Mouse (Mus musculus) activated CD4-positive, CD25-positive, alpha-beta regulatory T cell (primary cell): ENCODE results near the gene Cmya5. TPM values are rescaled to one million over a fixed set of nuclear protein-coding genes. Genes with fewer than 3 reads are reported as not detected.

Source experiments
- polyA plus RNA-seq, 2 experiments: library from polyadenylated mRNA; unstranded; fragments of 100-300 nt; shearing (Covaris generic); gene quantifications; one replicate each; pipeline ENCODE4 v1.2.1; 2017

The Cmya5 gene
- under 1 TPM; 0.23 to 0.32 TPM for polyA plus RNA-seq

DNA sequence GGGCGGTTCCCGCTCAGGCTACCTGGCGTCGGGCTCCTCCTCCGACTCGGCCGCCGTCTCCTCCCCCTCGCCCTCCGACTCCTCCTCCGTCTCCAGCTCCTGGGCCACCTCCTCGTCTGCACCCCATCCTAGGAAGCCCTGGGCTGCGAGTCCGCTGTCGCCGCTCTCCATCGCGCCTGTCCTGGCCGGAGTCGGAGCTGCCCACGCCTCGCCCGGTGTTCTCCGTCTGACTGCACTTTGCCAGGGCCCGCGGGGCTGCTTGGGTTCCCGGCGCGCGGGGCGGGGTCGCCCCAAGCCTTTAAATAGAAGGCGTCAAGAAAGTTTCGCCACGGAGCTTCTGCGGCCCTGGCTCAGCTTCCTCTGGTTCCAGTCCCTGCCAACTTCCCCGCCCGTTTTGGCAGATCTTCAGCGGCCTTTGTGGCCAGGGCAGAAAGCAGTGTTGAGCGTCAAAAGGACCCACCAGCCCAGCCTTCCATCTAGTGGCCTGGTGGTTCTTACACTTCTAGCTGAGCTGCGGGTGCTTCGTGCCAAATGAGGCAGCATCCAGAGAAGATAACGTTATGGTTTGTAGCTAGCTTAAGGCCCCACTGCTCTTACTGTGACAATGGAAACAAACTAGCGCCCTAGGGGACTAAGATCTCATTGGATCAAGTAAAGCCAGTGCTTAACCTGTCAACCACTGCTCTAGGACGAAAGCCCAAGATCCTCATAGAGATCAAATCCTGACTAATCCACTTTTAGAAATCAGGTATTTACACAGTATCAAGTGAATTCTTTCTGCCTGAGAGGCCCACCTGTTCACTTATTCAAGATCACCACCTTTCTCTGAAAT is at the start of gene Cmya5:
Cmya5 (minus strand) TSS at position 389 of the 832 bp plus-strand sequence.

DNA sequence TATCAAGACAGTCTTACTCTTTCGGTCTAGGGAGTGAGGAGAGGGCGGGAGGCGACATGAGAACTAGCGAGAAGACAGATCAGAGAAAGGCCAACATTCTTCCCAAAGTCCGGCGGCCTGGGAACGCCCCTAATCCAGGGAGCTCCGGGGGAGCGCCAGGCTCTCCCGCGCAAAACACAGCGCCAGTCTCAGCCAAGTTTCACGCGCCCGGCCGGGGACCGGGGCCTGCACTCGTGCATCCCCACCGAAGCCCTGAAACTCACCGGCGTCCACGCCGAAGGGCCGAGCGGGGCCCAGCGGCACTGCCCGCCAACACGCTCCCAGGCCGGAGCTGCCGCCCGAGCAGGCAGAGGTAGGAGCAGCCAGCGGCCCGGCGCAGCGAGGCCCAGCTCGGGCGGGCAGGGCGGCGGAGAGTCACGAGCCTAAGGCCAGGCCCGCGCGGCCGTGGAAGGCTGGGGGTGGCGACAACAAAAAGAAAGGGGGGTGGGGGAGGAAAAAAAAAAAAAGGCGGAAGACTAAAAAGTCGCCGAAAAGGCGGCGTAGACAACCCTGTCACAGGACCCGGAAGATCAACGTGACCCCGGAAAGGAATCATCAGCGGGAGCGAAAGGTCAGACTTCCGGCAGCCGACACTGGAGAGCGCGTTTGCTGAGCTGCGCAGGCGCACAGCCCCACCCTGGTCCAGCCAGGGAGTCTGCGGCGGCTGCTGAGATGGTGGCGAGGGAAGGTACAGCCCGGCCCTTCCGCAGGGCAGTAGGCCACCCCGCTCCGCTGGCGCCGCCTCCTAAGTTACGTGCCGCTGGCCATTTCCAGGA is 47.5 kb upstream of the Cmya5 start, which contains the start of gene Tent2:
Tent2 (minus strand) TSS at position 555 of the 815 bp plus-strand sequence.

Other genes with a start within 250 kb of the Cmya5 start
- gene Tent2, start 47.7 kb upstream of the Cmya5 start, polyA plus RNA-seq = 10 to 100 TPM; 69.1 to 71.4 TPM
- gene Homer1, start 154.9 kb upstream of the Cmya5 start, polyA plus RNA-seq = 1 to 10 TPM; 4.1 to 5.5 TPM